Mouse (Mus musculus) left cerebral cortex, postnatal 36 days (tissue): ENCODE measurements around the gene Ntmt1. TPM values are rescaled to one million over a fixed set of nuclear protein-coding genes. Genes with fewer than 3 reads are reported as not detected.

Experiments
- DNase-seq, 2 experiments: peaks; one replicate each; pipeline ENCODE4 v3.0.0; 2021 to 2022; ENCODE audit warnings: low spot score in 2 of 2, mixed read lengths in 1 of 2
- intact Hi-C: fragments of 180-260 bp; cut with DNase I; formaldehyde crosslinking; loops from one replicate; pipeline ENCODE4 v1.15.1; 2025
- total RNA-seq, 2 experiments: library from RNA; stranded (reverse); gene quantifications; 2 replicates each; pipeline ENCODE4 v1.2.3; 2021

Gene Ntmt1
- total RNA-seq, 2 experiments from 2014 or later: 35.4 to 36.3 TPM

DNA sequence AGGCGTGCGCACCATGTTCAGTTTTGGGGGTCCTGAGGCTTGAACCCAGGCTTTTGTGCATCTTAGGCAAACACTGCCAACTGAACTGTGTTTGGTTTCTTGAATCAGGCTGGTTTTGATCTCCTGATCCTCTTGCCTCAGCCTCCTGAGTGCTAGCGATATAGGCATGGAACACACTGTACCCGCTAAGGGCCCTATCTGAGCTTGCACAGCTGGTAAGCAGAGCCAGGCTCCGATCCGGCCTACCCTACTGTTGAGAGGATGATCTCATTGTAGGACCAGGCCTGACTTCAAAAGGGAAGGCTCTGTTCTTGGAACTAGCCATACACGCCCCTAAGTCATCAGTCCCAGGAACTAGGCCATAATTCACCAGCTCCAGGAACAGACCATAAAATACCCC lies 2.9 kb downstream of the Ntmt1 start:
- DNase-seq: no peak
- intact Hi-C loops: no loop called here

- intact Hi-C loops: no loop called here
- no peak for DNase-seq
Observed at GRCm38 (mm10) chr2:30816383-30816782, 8.8 kb downstream of the Ntmt1 start.

DNA sequence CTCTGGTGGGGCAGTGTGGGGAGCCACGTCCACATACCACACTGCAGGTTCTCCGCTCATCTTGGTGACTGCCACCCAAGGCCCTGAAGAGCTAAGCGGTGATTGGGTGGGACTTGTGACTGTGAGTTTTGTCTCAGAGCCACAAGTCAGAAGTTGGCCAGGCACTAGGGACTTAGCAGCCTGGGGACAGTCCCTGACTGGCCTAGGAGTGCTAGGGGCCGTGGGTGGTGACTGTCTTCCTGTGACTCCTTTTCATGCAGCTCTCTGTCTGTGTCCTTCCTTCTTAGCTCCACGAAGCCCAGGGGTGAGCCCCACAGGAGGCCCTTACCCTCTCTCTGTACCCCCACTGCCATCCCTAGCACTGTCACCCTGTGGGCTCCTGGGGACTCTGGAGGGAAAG lies 12.2 kb downstream of the Ntmt1 start:
- DNase-seq: no peak
- intact Hi-C loops: no loop called here

- intact Hi-C loops: no loop called here
- DNase-seq: no peak
Observed at GRCm38 (mm10) chr2:30821073-30821472, 13.4 kb downstream of the Ntmt1 start.

DNA sequence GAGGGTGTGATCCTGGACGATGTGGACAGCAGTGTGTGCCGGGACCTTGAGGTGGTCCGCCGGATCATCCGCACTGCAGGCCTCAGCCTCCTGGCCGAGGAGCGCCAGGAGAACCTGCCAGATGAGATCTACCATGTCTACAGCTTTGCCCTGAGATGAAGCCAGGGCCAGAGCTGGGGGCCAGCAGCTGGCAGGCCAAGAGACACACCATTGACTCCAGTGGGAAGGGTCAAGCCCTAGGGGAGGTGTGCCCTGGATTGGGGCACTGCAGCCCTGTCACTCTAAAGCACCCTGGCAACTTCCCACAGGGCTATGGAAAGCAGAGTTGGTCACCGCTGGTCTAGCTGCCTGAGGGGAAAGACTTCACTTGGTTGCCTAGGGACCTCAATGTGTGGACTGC lies 14.8 kb downstream of the Ntmt1 start:
- DNase-seq: no peak
- intact Hi-C loops: no loop called here

DNA sequence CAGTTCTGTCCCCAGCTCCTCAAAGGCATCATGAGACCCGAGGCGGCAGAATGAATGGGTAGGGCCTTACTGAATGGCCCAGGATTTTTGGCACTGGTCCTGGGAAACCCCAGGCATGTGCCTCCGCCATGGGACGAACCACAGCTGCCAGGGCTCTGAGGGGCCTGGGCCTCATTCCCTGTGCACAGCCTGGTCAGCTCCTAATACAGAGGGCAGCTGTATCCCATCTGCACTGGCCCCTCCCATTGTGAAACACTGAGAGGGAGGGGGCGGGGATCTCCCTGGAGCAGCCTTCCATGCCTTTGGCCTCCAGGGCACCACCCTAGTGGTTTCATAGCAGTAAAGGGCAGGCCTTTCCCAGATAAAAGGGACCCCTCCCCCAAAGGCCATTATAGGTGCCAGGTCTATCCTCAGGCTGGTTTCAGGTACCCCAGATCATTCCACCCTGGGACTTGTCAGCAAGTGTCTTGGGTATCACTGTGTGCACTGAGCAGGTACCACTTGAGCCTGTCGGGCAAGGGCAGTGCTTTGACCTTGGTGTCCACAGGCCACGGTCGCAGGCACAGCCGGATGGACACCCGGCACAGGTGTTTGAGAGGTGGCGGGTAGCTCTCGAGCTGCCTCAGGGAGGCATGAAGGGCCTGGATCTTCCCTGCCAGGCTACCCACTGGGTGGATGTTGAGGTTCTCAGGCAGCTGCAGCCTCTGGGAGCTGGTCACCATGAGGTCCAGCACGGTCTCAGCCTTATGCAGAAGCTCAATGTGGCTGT lies 15.9 kb downstream of the Ntmt1 start:
- intact Hi-C loops: no loop called here
- DNase-seq: peak in 1 of 2 experiments; percentile 33

DNA sequence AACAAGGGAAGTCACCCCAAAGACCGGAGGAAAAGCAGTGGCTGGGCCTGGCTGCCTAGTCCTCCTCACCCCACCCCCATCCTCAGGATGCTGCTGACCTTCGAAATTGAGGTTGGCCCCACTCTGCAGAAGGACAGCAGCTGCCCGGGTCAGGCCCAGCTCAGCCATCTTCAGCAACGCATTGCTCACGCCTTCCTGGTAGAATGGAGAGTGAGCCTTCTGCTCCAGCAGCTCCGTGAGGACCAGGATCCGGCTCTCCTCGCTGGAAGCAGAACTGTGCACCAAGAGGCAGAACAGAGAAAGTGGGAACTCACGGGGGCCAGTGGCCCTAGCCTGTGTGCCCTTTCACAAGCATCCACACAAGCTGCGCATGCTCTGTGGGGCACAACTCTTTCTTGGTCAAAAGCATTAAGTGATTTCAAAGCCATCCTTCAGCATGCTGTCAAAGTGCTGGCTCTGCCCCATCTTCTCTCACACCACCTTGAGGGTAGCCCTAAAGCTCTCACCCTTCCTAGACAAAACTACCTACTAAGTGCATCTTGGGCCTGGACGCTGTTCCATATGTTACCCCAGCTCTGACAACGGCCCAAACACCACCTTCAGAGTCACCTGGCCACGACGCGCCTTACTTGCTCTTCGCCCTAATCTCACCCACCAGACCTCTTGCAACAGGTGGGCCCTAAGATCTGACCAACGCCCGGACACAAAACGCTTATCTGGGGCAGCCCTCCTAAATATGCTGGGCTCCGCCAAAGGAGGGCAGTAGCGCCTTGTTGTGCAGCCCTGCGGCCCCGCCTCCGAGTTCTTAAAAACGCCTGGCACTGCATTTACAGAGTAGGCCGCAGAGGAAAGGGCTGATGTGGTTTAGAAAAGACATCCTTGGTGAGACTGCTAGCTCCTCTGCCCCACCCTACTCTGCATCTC lies 19.5 kb downstream of the Ntmt1 start:
- intact Hi-C loops: loop anchor here (5.0 kb wide), 2 partner anchors 60 to 100 kb away; partner anchors contain the start of gene Ptges
- peak; percentile 40 to 45 for DNase-seq

- DNase-seq: peak; percentile 94
- intact Hi-C loops: loop anchor here (5.0 kb wide), 2 partner anchors 59 to 99 kb away; partner anchors contain the start of gene Ptges
Observed at GRCm38 (mm10) chr2:30827749-30828475, 20.3 kb downstream of the Ntmt1 start.

DNA sequence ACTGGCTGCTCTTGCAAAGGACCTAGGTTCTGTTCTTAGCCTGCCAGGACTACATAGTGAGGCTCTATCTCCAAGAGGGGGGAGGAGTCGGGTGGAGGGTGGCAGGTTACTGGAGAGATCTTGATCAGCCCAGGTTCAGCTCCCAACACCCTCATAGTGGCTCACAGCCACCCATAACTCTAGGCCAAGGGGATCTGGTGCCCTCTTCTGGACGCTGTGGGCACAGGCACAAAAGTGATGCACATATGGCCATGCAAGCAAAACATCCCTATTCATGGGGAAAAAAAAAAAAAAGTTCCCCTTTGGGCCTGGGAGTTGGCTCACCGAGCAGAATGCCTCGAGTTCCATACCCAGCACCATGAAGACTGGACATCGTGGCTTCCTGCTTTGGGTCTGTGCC lies 21.7 kb downstream of the Ntmt1 start:
- DNase-seq: no peak
- intact Hi-C loops: loop anchor here (5.0 kb wide), 2 partner anchors 58 to 98 kb away; partner anchors contain the start of gene Ptges

DNA sequence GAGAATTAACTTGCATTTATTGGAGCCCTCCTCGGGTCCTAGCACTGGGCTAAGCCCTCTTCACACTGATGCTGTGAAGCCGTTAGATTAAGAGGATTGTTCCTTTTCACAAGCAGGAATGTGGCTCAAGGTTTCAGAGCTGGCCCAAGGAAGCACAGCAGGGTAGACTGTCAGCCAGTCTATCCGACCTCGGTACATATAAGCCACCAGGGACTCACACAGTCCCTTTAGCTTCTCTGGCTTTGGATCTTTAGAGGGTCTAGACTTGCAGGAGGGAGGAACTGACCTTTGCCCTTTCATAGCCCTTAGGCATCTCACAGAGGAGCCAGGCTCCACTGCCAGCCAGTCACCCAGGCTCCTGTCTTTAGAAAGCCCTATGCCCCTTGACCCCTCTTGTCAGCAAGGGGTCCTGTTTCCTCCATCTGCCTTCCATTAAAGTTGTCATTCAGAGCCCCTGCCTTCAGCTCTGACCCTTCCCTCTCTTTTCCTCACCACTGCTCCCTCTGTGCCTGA lies 22.7 kb downstream of the Ntmt1 start, which contains the start of gene Asb6:
Gene Asb6, minus strand, starts transcription at position 51 of the 513 bp plus-strand sequence.
- intact Hi-C loops: no loop called here
- no peak for DNase-seq

DNA sequence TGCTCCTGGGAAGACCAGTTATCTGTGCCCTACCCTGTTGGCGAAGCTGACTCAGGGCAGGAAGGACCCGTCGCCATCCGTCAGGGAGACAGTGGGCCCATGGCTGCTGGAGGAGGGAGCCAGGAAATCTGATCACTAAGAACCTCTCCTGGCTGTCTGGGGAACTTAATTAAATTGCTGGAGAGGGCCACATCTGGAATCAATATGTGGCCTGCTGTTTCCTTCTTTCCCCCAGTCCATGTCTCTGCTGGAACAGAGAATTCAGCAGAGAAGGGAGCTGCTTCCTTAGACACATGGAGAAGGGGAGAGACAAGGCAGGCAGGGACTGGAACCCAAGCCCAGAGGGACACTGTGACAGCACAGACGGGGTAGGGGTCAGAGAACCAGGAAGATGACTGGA lies 26.0 kb downstream of the Ntmt1 start:
- no peak for DNase-seq
- intact Hi-C loops: no loop called here

DNA sequence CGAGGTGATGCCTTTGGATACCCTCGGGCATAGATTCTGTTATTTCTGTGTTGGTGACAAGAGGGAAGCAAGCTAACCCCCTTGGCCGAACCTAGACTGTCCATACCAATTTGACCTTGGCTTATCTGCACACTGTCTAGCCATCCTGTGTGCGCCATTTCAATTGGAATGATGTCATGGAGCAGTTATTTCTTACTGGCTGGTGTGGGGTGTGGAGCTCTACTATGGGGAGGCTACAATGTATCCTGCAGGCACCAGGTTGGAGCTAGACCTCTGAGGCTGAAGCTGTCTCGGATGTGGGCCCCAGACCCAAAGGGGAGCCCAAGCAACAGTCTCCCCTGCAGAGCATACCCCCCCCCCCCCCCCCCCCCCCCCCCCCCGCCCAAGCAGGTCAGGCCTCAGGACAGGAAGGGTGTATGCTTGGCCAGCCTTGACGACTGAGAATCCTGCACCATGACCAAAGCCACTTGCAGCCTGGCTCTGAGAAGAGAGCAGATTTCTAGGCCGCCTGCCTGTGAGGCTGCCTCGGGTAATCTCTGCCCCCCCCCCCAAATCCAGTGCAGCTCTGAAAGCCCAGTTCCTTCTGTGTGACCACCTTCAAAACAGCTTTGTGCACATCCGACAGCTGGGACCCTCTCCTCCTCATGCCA lies 26.9 kb downstream of the Ntmt1 start, which contains the start of gene Prrx2:
Gene Prrx2, plus strand, starts transcription at position 600 of the 650 bp plus-strand sequence.
- no peak for DNase-seq
- intact Hi-C loops: no loop called here

GRCm38 (mm10) chr2:30836238-30836990 lies 28.8 kb downstream of the Ntmt1 start:
- intact Hi-C loops: no loop called here
- DNase-seq: no peak

GRCm38 (mm10) chr2:30842615-30843014 lies 35.0 kb downstream of the Ntmt1 start:
- no peak for DNase-seq
- intact Hi-C loops: no loop called here

GRCm38 (mm10) chr2:30845152-30846070 lies 37.8 kb downstream of the Ntmt1 start:
- no peak for DNase-seq
- intact Hi-C loops: no loop called here

GRCm38 (mm10) chr2:30846236-30846635 lies 38.6 kb downstream of the Ntmt1 start:
- DNase-seq: no peak
- intact Hi-C loops: no loop called here

DNA sequence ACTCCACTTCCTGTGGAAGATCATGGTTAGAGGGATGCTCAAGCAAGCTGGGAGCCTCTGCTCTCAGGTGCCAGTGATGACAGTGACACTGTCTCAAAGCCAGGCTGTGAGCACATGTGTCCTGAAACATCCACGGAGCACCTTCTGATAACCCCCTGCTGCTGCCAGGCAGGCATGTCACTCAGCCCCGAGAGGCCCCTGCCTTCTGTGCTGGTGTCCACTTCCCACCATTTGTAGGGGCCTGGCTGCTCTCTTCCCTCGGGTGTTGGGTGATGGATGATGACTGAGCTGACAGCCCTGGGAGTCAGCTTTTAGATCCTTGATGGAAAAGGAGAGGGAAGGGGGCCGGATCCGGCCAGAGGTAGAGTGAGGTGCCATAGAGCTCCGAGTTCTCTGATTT lies 39.1 kb downstream of the Ntmt1 start:
- no peak for DNase-seq
- intact Hi-C loops: no loop called here
